Mouse (Mus musculus) testis, adult 2 months (tissue): ENCODE data around the gene Ctdnep1. TPM values are rescaled to one million over a fixed set of nuclear protein-coding genes. Genes with fewer than 3 reads are reported as not detected.

Source experiments
- H3K27ac ChIP-seq: fragments of 200-500 bp; 2 replicates; pipeline ENCODE4 v1.5.1; 2012; ENCODE audit warnings: low read depth, low read length; ENCODE audit not compliant: control insufficient read depth, insufficient read depth
- H3K27me3 ChIP-seq: fragments of 200-500 bp; 2 replicates; pipeline ENCODE4 v1.6.1; 2012; ENCODE audit warnings: mild to moderate bottlenecking, low read length, moderate library complexity; ENCODE audit not compliant: control insufficient read depth, insufficient read depth
- H3K36me3 ChIP-seq: fragments of 200-500 bp; 2 replicates; pipeline ENCODE4 v1.6.1; 2012; ENCODE audit warnings: mild to moderate bottlenecking, low read length; ENCODE audit not compliant: control insufficient read depth, insufficient read depth
- H3K4me1 ChIP-seq: fragments of 200-500 bp; 2 replicates; pipeline ENCODE4 v1.6.1; 2012; ENCODE audit warnings: low read length; ENCODE audit not compliant: control insufficient read depth, insufficient read depth
- H3K4me3 ChIP-seq: fragments of 200-500 bp; 2 replicates; pipeline ENCODE4 v1.5.1; 2012; ENCODE audit warnings: low read depth, mild to moderate bottlenecking, low read length, moderate library complexity, mixed read lengths; ENCODE audit not compliant: control insufficient read depth
- CTCF ChIP-seq: fragments of 200-500 bp; IDR thresholded peaks from 2 replicates; pipeline ENCODE4 v1.5.1; 2012; ENCODE audit warnings: low read depth, mild to moderate bottlenecking, inconsistent platforms, low read length, moderate library complexity; ENCODE audit not compliant: control insufficient read depth, insufficient read depth, insufficient replicate concordance
- POLR2A ChIP-seq: fragments of 200-500 bp; IDR thresholded peaks from 2 replicates; pipeline ENCODE4 v1.6.1; 2012; ENCODE audit warnings: low read depth, mild to moderate bottlenecking, inconsistent platforms, low read length, moderate library complexity; ENCODE audit not compliant: control insufficient read depth
- polyA plus RNA-seq: library from polyadenylated mRNA; depleted of rRNA; stranded (reverse); fragments of >200 nt; gene quantifications from 2 replicates; pipeline ENCODE4 v1.2.3, GENCODE M21; 2012

Gene Ctdnep1
- polyA plus RNA-seq, 1 experiment, result 137 TPM

DNA sequence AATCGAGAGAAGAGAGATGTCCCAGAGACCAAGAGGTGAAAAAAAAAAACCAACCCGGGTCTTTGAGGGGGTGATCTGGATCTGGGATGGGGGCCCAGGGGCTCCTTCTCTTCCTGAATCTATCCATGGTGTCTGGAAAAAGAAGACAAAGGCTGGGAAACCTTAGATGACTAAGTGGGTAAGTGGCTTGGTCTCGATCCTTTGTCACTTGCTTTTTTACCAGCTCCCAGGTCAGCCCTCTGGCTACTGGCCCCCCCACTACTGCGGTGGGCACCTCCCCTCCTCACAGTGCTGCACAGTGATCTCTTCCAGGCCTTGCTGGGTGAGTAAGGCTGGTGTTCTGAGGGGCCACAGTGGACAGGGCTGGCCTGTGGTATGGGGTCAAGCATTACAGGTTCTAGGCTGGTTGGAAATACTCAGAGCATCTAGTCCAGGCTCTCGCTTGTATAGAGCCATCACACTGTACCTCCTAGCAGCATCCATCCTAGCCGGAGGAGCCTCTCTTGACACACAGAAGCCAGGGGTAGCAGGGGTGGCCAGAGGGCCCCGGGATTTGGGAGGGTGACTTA, 36.3 kb downstream of the Ctdnep1 start:
- TF ChIP-seq POLR2A (no peak), CTCF (no peak)
- Histone ChIP-seq H3K4me1 (peaks cover 23% of the 10 kb centered on the region), H3K27ac (no peak overlapping the region), H3K36me3 (no peaks in the 10 kb centered on the region), H3K4me3 (no peak overlapping the region), H3K27me3 (no peaks in the 10 kb centered on the region)

- no peaks in the 10 kb centered on the region for H3K36me3 ChIP-seq
- peaks cover 23% of the 10 kb centered on the region for H3K4me1 ChIP-seq
- H3K27ac ChIP-seq, result no peak overlapping the region
- no peak for TF ChIP-seq POLR2A
- TF ChIP-seq CTCF, result no peak
- no peaks in the 10 kb centered on the region for H3K27me3 ChIP-seq
- H3K4me3 ChIP-seq, result no peak overlapping the region; the same call in 1 of the 2 replicates
Measured at GRCm38 (mm10) chr11:70018131-70018990, 37.4 kb downstream of the Ctdnep1 start.

DNA sequence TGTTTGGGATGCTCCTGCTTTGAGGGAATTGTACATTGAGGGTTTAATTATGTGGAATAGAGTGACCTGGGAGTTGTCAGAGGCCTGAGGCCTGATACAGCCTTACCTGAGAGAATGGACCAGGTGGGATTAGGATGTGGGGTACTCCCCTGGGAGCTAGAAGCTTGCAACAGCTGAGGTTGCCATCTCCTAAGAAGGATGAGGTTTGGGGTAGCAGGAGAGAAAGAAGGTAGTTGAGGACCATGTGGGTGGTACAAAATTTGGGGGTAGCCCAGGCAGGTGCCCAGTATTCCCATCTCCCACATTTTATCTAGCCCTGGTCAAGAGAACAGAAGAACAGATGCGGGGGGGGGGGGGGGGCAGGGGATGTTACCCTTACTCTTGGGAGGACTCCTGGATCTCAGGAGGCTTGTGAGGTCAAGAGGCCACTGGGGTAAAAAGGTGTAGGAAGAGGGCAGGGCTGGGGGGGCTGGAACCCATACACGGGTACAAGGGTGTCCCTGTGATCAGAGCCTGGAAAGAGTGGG, 38.6 kb downstream of the Ctdnep1 start:
- Histone ChIP-seq H3K4me1 (peaks cover 30% of the 10 kb centered on the region), H3K4me3 (no peak overlapping the region), H3K27ac (no peak overlapping the region)

GRCm38 (mm10) chr11:70020022-70020631, 39.2 kb downstream of the Ctdnep1 start:
- Histone ChIP-seq H3K27me3 (no peaks in the 10 kb centered on the region), H3K27ac (no peak overlapping the region), H3K36me3 (no peaks in the 10 kb centered on the region), H3K4me3 (no peak overlapping the region), H3K4me1 (peaks cover 26% of the 10 kb centered on the region)
- TF ChIP-seq POLR2A (no peak), CTCF (no peak)

More for the DNA sequence above, 38.6 kb downstream of the Ctdnep1 start:
- no peaks in the 10 kb centered on the region for H3K36me3 ChIP-seq
- TF ChIP-seq CTCF, result no peak
- no peaks in the 10 kb centered on the region for H3K27me3 ChIP-seq

- H3K27ac ChIP-seq, result no peak overlapping the region; the same call in 1 of the 2 replicates
- TF ChIP-seq POLR2A (no peak), CTCF (peak; percentile 21; the same call in 1 of the 2 replicates)
- peaks cover 25% of the 10 kb centered on the region for H3K4me1 ChIP-seq
- H3K4me3 ChIP-seq, result peak overlapping the region; percentile 87
- H3K27me3 ChIP-seq, result no peaks in the 10 kb centered on the region
- H3K36me3 ChIP-seq, result no peaks in the 10 kb centered on the region
Measured at GRCm38 (mm10) chr11:70020731-70021263, 39.8 kb downstream of the Ctdnep1 start.

GRCm38 (mm10) chr11:70021264-70022132, 40.5 kb downstream of the Ctdnep1 start:
- peak overlapping the region; percentile 87 for H3K4me3 ChIP-seq
- H3K36me3 ChIP-seq, result no peaks in the 10 kb centered on the region
- no peaks in the 10 kb centered on the region for H3K27me3 ChIP-seq
- no peak for TF ChIP-seq CTCF
- H3K4me1 ChIP-seq, result peaks cover 29% of the 10 kb centered on the region
- H3K27ac ChIP-seq, result peak overlapping the region; percentile 52; the same call in 1 of the 2 replicates
